Mouse (Mus musculus): Measurements from ENCODE around the gene Ust. TPM values are rescaled to one million over a fixed set of nuclear protein-coding genes. Genes with fewer than 3 reads are reported as not detected.

The Ust gene
- total and polyA plus RNA-seq, 3 experiments = not detected

DNA sequence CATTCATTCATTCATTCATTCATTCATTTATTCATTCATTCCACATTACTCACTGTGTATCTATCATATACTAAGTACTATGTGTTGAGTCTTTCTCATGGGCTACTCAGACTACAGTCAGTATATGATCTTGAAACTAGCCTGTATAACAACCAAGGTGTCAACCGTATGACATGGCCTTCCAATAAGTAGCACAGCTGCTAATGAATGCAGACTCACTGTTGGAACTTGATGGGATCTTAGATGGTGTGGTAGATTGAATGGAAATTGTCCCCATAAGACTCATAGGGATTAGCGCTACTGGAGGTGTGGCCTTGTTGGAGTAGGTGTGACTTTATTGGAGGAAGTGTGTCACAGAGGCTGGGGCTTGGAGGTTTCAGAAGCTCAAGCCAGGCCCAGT is 38.8 kb downstream of the Ust start:
- dilution Hi-C loops (cut with MboI; ENCODE audit: extremely low pct_ligation_motif_present, extremely low pct_unique_long_range_greater_than_20kb, low sequenced_read_pairs) = no loop called here

DNA sequence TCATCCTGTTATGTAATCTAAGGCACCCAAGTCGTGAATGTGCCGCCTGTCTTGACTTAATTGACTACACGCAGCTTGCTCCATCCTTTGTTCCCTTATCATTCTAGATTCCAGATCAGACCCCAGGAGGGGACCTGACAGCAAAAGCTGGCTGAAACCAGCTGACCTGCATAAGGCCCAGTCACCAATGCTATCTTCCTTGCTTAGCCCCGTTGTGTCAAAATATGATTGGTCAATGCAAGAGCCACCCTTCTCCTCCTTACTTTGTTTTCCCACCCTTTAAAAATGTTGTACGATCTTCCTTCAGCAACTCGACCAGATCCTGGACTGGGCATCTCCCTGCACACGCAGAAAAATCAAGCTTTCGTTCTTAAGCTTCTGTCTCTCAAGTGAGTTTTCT is 40.7 kb downstream of the Ust start:
- no peak overlapping the region for H3K4me3 ChIP-seq (replicated peaks in 1 of 3; ENCODE audit: low read depth in 2 of 3, low read length in 2 of 3, poor library complexity in 1 of 3)
- no peaks in the 10 kb centered on the region for H3K36me3 ChIP-seq (replicated peaks in 1 of 2; ENCODE audit: control insufficient read depth in 1 of 2, insufficient read depth in 1 of 2, low read length in 1 of 2)
- no peaks in the 10 kb centered on the region for H3K79me2 ChIP-seq (replicated peaks; ENCODE audit: control insufficient read depth, extremely low read depth, insufficient read depth, poor library complexity, severe bottlenecking)
- no peak overlapping the region for H3K4me2 ChIP-seq (ENCODE audit: insufficient read depth, low read depth, poor library complexity, severe bottlenecking)
- no peaks in the 10 kb centered on the region for H3K4me1 ChIP-seq (ENCODE audit: control insufficient read depth in 1 of 2, insufficient read depth in 2 of 2)
- in situ Hi-C loops (cut with MboI; ENCODE audit: low pct_ligation_motif_present, low pct_unique_long_range_greater_than_20kb, low sequenced_read_pairs) = no loop called here
- H3K9ac ChIP-seq (ENCODE audit: insufficient read depth, low read depth) = no peak overlapping the region
- TF ChIP-seq IRF4 (IDR thresholded peaks at IDR 0.05; ENCODE audit: low read depth, low read length) = no peak
- no peak for TF ChIP-seq KAT2A (IDR thresholded peaks at IDR 0.05; ENCODE audit: insufficient replicate concordance, low read length)
- no peak for TF ChIP-seq ZKSCAN1 (IDR thresholded peaks at IDR 0.05; ENCODE audit: borderline replicate concordance, low read depth, low read length)
- TF ChIP-seq ZNF384 (IDR thresholded peaks at IDR 0.05; ENCODE audit: low read depth, low read length) = no peak
- no peak for TF ChIP-seq ELF1 (IDR thresholded peaks at IDR 0.05; ENCODE audit: low read depth, low read length)
- TF ChIP-seq BHLHE40 (IDR thresholded peaks at IDR 0.05; ENCODE audit: low read depth, low read length) = no peak
- TF ChIP-seq CHD1 (IDR thresholded peaks at IDR 0.05; ENCODE audit: low read depth, low read length) = no peak
- no peak for TF ChIP-seq MAFK (IDR thresholded peaks at IDR 0.05; ENCODE audit: insufficient replicate concordance, low read length)
- TF ChIP-seq MAX (IDR thresholded peaks at IDR 0.05; ENCODE audit: low read length) = no peak
- TF ChIP-seq JUND (conservative IDR thresholded peaks at IDR 0.05; ENCODE audit: low read depth, low read length) = no peak
- no peak for TF ChIP-seq TCF12 (IDR thresholded peaks at IDR 0.05; ENCODE audit: low read depth, low read length)
- no peak for TF ChIP-seq USF1 (IDR thresholded peaks at IDR 0.05; ENCODE audit: low read depth, low read length)
- TF ChIP-seq POLR2A (IDR thresholded peaks at IDR 0.05; ENCODE audit: low read depth, low read length) = no peak
- no peak for TF ChIP-seq SMC3 (IDR thresholded peaks at IDR 0.05; ENCODE audit: low read depth, low read length)
- TF ChIP-seq MXI1 (IDR thresholded peaks at IDR 0.05; ENCODE audit: low read depth, low read length) = no peak
- TF ChIP-seq EP300 (IDR thresholded peaks at IDR 0.05; ENCODE audit: low read length) = no peak
- no peak for TF ChIP-seq CTCF (conservative IDR thresholded peaks at IDR 0.05 in 1 of 2, IDR thresholded peaks at IDR 0.05 in 1 of 2; ENCODE audit: low read depth in 2 of 2, low read length in 2 of 2)
- no peak for DNase-seq (ENCODE audit: extremely low read depth)
- no peaks in the 10 kb centered on the region for H3K27me3 ChIP-seq (replicated peaks)
- no peaks in the 10 kb centered on the region for H3K9me3 ChIP-seq (replicated peaks; ENCODE audit: low read length)
- H3K27ac ChIP-seq (ENCODE audit: insufficient read depth, low read depth) = no peak overlapping the region
- dilution Hi-C loops (cut with MboI; ENCODE audit: extremely low pct_ligation_motif_present, extremely low pct_unique_long_range_greater_than_20kb, low sequenced_read_pairs) = no loop called here

More for the DNA sequence above, 38.8 kb downstream of the Ust start:
- no peak overlapping the region for H3K4me3 ChIP-seq (replicated peaks in 1 of 3; ENCODE audit: low read depth in 2 of 3, low read length in 2 of 3, poor library complexity in 1 of 3)
- H3K9me3 ChIP-seq (replicated peaks; ENCODE audit: low read length) = no peaks in the 10 kb centered on the region
- no peaks in the 10 kb centered on the region for H3K36me3 ChIP-seq (replicated peaks in 1 of 2; ENCODE audit: control insufficient read depth in 1 of 2, insufficient read depth in 1 of 2, low read length in 1 of 2)
- no peak for TF ChIP-seq USF1 (IDR thresholded peaks at IDR 0.05; ENCODE audit: low read depth, low read length)
- TF ChIP-seq ZMIZ1 (IDR thresholded peaks at IDR 0.05; ENCODE audit: low read depth, low read length) = no peak
- TF ChIP-seq RAD21 (IDR thresholded peaks at IDR 0.05; ENCODE audit: low read depth, low read length) = no peak
- in situ Hi-C loops (cut with MboI; ENCODE audit: low pct_ligation_motif_present, low pct_unique_long_range_greater_than_20kb, low sequenced_read_pairs) = no loop called here
- no peaks in the 10 kb centered on the region for H3K4me1 ChIP-seq (ENCODE audit: control insufficient read depth in 1 of 2, insufficient read depth in 2 of 2)
- H3K9ac ChIP-seq (ENCODE audit: insufficient read depth, low read depth) = no peak overlapping the region
- H3K27me3 ChIP-seq (replicated peaks) = no peaks in the 10 kb centered on the region
- H3K79me2 ChIP-seq (replicated peaks; ENCODE audit: control insufficient read depth, extremely low read depth, insufficient read depth, poor library complexity, severe bottlenecking) = no peaks in the 10 kb centered on the region
- no peak overlapping the region for H3K4me2 ChIP-seq (ENCODE audit: insufficient read depth, low read depth, poor library complexity, severe bottlenecking)
- DNase-seq (ENCODE audit: extremely low read depth) = no peak
- H3K27ac ChIP-seq (ENCODE audit: insufficient read depth, low read depth) = no peak overlapping the region

All from CH12.LX (cell line).